Comparison of ENCODE assay signal across 19 mouse cellular contexts in genomic region chr9:75528096-75528495, GRCm38 (mm10). TPM values are rescaled to one million over a fixed set of nuclear protein-coding genes. Genes with fewer than 3 reads are reported as not detected.
DNase-seq lines count a peak whose midpoint lies in the region; ATAC-seq and TF ChIP-seq lines count a peak whose summit lies in the region.
"Had no signal": no experiment of that assay in that cellular context is flagged by ENCODE, and none has a peak within 500 bp of the region (broad histone marks: within the 10 kb centered on the region; RNA-seq: fewer than 3 reads in every experiment).

No protein-coding gene starts in this region.

- no peak overlapping the region for H3K4me3 ChIP-seq in liver, adult 2 months (ENCODE audit: insufficient read depth, low read depth, low read length)
- no peak overlapping the region for H3K4me3 ChIP-seq in ES-Bruce4 (ENCODE audit: low read depth, low read length)
- no peak overlapping the region for H3K4me3 ChIP-seq in liver, embryonic 14.5 days (ENCODE audit: insufficient read depth in 1 of 2, low read depth in 2 of 2, low read length in 2 of 2)
- H3K4me3 ChIP-seq in cerebellum, adult 2 months (replicated peaks; ENCODE audit: insufficient read depth, low read depth, low read length) = no peak overlapping the region
- H3K4me3 ChIP-seq: embryonic facial prominence, embryonic 10.5 days; forebrain, embryonic 13.5 days; hindbrain, embryonic 13.5 days had no signal

- H3K27me3 ChIP-seq in liver, adult 2 months (ENCODE audit: control insufficient read depth, insufficient read depth, low read length) = no peaks in the 10 kb centered on the region
- no peaks in the 10 kb centered on the region for H3K27me3 ChIP-seq in ES-Bruce4 (ENCODE audit: control insufficient read depth, insufficient read depth, low read length, poor library complexity, severe bottlenecking)
- H3K27me3 ChIP-seq in liver, embryonic 14.5 days (ENCODE audit: control insufficient read depth, insufficient read depth, low read length) = no peaks in the 10 kb centered on the region
- no peaks in the 10 kb centered on the region for H3K27me3 ChIP-seq in cerebellum, adult 2 months (ENCODE audit: control insufficient read depth, insufficient read depth, low read length)
- H3K27me3 ChIP-seq: forebrain, embryonic 13.5 days; hindbrain, embryonic 13.5 days had no signal

- H3K36me3 ChIP-seq in liver, adult 2 months (ENCODE audit: control insufficient read depth, insufficient read depth, low read length) = peaks cover 18% of the 10 kb centered on the region; the same call in 1 of the 2 replicates
- no peaks in the 10 kb centered on the region for H3K36me3 ChIP-seq in ES-Bruce4 (ENCODE audit: control insufficient read depth, insufficient read depth, low read length, poor library complexity, severe bottlenecking)
- no peaks in the 10 kb centered on the region; the same call in 1 of the 2 replicates for H3K36me3 ChIP-seq in liver, embryonic 14.5 days (replicated peaks; ENCODE audit: control insufficient read depth, insufficient read depth, low read depth)

- no peak for DNase-seq in liver, adult 2 months (ENCODE audit: extremely low read depth, low read depth, low spot score)
- DNase-seq in liver (no peak), MN1 (ENCODE audit: low spot score) (peak; percentile 22)
- no peak for DNase-seq in liver, embryonic 14.5 days (ENCODE audit: low read depth in 3 of 3, low spot score in 3 of 3)
- no peak for DNase-seq in gastrocnemius, postnatal 4 days (ENCODE audit: low spot score in 2 of 2)
- no peak for DNase-seq in cerebellum, adult 2 months
- DNase-seq: cerebellum, adult 11 months; cerebellum, postnatal 25 days; gastrocnemius, postnatal 36 days; kidney, adult 18-20 months; layer of hippocampus, adult 9-11 months; left cerebral cortex, postnatal 4 days; right cerebral cortex, postnatal 25 days had no signal

- H3K79me2 ChIP-seq in liver, adult 2 months (ENCODE audit: control insufficient read depth, insufficient read depth, low read length) = no peaks in the 10 kb centered on the region

- no peaks in the 10 kb centered on the region for H3K4me1 ChIP-seq in liver, adult 2 months (ENCODE audit: control insufficient read depth, insufficient read depth, low read length)
- H3K4me1 ChIP-seq in ES-Bruce4 (ENCODE audit: control insufficient read depth, insufficient read depth, low read length) = no peaks in the 10 kb centered on the region
- H3K4me1 ChIP-seq in liver, embryonic 14.5 days (replicated peaks; ENCODE audit: control insufficient read depth in 2 of 2, insufficient read depth in 2 of 2, low read length in 1 of 2) = peaks cover 2 to 8% of the 10 kb centered on the region in 2 experiments; a peak in 2 of 4 replicates
- no peaks in the 10 kb centered on the region; the same call in 1 of the 2 replicates for H3K4me1 ChIP-seq in cerebellum, adult 2 months (ENCODE audit: control insufficient read depth, insufficient read depth, low read length)
- H3K4me1 ChIP-seq: embryonic facial prominence, embryonic 10.5 days; hindbrain, embryonic 13.5 days had no signal

- no peak for TF ChIP-seq POLR2A in liver, adult 2 months (IDR thresholded peaks at IDR 0.05; ENCODE audit: extremely low read depth, insufficient read depth, low read length)
- no peak for TF ChIP-seq POLR2A in ES-Bruce4 (IDR thresholded peaks at IDR 0.05; ENCODE audit: insufficient read depth, low read length)
- TF ChIP-seq POLR2A in cerebellum, adult 2 months (IDR thresholded peaks at IDR 0.05; ENCODE audit: borderline replicate concordance, insufficient read depth, low read length) = no peak

- TF ChIP-seq CTCF in liver, adult 2 months (IDR thresholded peaks at IDR 0.05; ENCODE audit: low read depth, low read length) = peak; percentile 28; the same call in 1 of the 2 replicates
- TF ChIP-seq CTCF in ES-Bruce4 (IDR thresholded peaks at IDR 0.05; ENCODE audit: low read depth, low read length) = peak; percentile 39
- peak; percentile 36; the same call in 1 of the 2 replicates for TF ChIP-seq CTCF in liver, embryonic 14.5 days (IDR thresholded peaks at IDR 0.05; ENCODE audit: low read depth)
- TF ChIP-seq CTCF in cerebellum, adult 2 months (IDR thresholded peaks at IDR 0.05; ENCODE audit: borderline replicate concordance, insufficient read depth, low read depth, low read length) = no peak

- no peaks in the 10 kb centered on the region for H3K9me3 ChIP-seq in ES-Bruce4 (replicated peaks; ENCODE audit: control insufficient read depth, insufficient read depth, low read length, poor library complexity, severe bottlenecking)
- H3K9me3 ChIP-seq in liver, embryonic 14.5 days (ENCODE audit: control insufficient read depth, low read length) = no peaks in the 10 kb centered on the region
- H3K9me3 ChIP-seq: embryonic facial prominence, embryonic 10.5 days; forebrain, embryonic 13.5 days; hindbrain, embryonic 13.5 days had no signal

- no peak for TF ChIP-seq EP300 in ES-Bruce4 (IDR thresholded peaks at IDR 0.05; ENCODE audit: insufficient read depth, low read depth, low read length)
- TF ChIP-seq EP300 in liver, embryonic 14.5 days (IDR thresholded peaks at IDR 0.05; ENCODE audit: low read depth) = no peak

- no peak overlapping the region for H3K4me2 ChIP-seq in liver, embryonic 14.5 days (ENCODE audit: low read depth)
- H3K4me2 ChIP-seq: forebrain, embryonic 13.5 days; hindbrain, embryonic 13.5 days; midbrain, embryonic 11.5 days had no signal

- no peak overlapping the region for H3K27ac ChIP-seq in liver, adult 2 months (replicated peaks; ENCODE audit: insufficient read depth, low read depth, low read length)
- no peak overlapping the region for H3K27ac ChIP-seq in ES-Bruce4 (ENCODE audit: insufficient read depth, low read length)
- H3K27ac ChIP-seq in liver, embryonic 14.5 days = no peak overlapping the region
- no peak overlapping the region for H3K27ac ChIP-seq in cerebellum, adult 2 months (ENCODE audit: insufficient read depth, low read length)
- H3K27ac ChIP-seq: embryonic facial prominence, embryonic 10.5 days; hindbrain, embryonic 13.5 days; macrophage had no signal

- peak; percentile 41; the same call in 1 of the 2 replicates for ATAC-seq in liver, embryonic 14.5 days (ENCODE audit: insufficient read depth)
- ATAC-seq: forebrain, embryonic 13.5 days had no signal

- H3K9ac ChIP-seq in liver, adult 2 months (ENCODE audit: low read depth, low read length) = no peak overlapping the region
- no peak overlapping the region for H3K9ac ChIP-seq in ES-Bruce4 (ENCODE audit: low read depth, poor library complexity, severe bottlenecking)
- no peak overlapping the region for H3K9ac ChIP-seq in liver, embryonic 14.5 days (replicated peaks)
- H3K9ac ChIP-seq: forebrain, embryonic 13.5 days; hindbrain, embryonic 13.5 days had no signal

- 96% methylated on average over 9 of the region's 9 CpGs for WGBS in liver, adult 2 months
- 90% methylated on average over 9 of the region's 9 CpGs for WGBS in liver, embryonic 14.5 days (ENCODE audit: insufficient replicate concordance)
- 95% methylated on average over 9 of the region's 9 CpGs for WGBS in cerebellum, adult 2 months

RNA-seq across cellular contexts. Expression of gene Tmod3, which starts 31.4 kb away (rescaled TPM):
- total RNA-seq in liver, adult 2 months (2014; rRNA removed) = 19.9 and 20.8 TPM in 2 replicates
- polyA plus RNA-seq in liver, adult 2 months (2012; rRNA removed) = 4.8 and 5.9 TPM in 2 replicates
- polyA plus RNA-seq in ES-Bruce4 (2011; ENCODE audit: insufficient read depth, insufficient read length, low read depth, missing spikeins) = 65.4 and 69.3 TPM in 2 replicates
- 6.7 and 9.1 TPM in 2 replicates for polyA plus RNA-seq in liver, embryonic 14.5 days (2012; rRNA removed)
- polyA plus RNA-seq in liver, embryonic 14.5 days (2014; fragmentation: Nextera tagmentation; extraction: Ambion mirVana) = 23.5 and 23.8 TPM in 2 replicates
- total RNA-seq in gastrocnemius, postnatal 4 days (2021) = 10 to 100 TPM; 52.4 to 59.7 TPM
- polyA plus RNA-seq in cerebellum, adult 2 months (2012; rRNA removed) = 45.4 and 50.6 TPM in 2 replicates
